Mouse (Mus musculus): ENCODE data around the gene Ffar1. TPM values are rescaled to one million over a fixed set of nuclear protein-coding genes. Genes with fewer than 3 reads are reported as not detected.
"Not testable (repeated sequence)": the region's sequence is repeated elsewhere in the genome, so short reads cannot be mapped to it uniquely, and the experiment has no call there.

The Ffar1 gene
- polyA plus RNA-seq, 1 experiment from 2014 or later, result not detected

GRCm38 (mm10) chr7:30851421-30851820 is 9.9 kb downstream of the Ffar1 start:
- Histone ChIP-seq H3K36me3 (no peaks in the 10 kb centered on the region), H3K27me3 (peaks cover 13% of the 10 kb centered on the region; the same call in 1 of the 2 replicates), H3K4me2 (no peak overlapping the region), H3K4me1 (replicated peaks) (no peaks in the 10 kb centered on the region; the same call in 1 of the 2 replicates), H3K27ac (no peak overlapping the region), H3K4me3 (replicated peaks) (no peak overlapping the region), H3K9ac (replicated peaks) (no peak overlapping the region), H3K9me3 (no peaks in the 10 kb centered on the region)
- ATAC-seq (ENCODE audit: insufficient number of reproducible peaks, insufficient read depth, low FRiP score, low TSS enrichment, low read depth), result no peak
- WGBS, result 66% methylated on average over 1 of the region's 1 CpGs

GRCm38 (mm10) chr7:30847934-30848333 is 13.4 kb downstream of the Ffar1 start:
- Histone ChIP-seq H3K9me3 (no peaks in the 10 kb centered on the region), H3K27me3 (no peaks in the 10 kb centered on the region), H3K4me2 (no peak overlapping the region), H3K9ac (replicated peaks) (no peak overlapping the region), H3K4me1 (replicated peaks) (peaks cover 11% of the 10 kb centered on the region), H3K27ac (no peak overlapping the region), H3K36me3 (no peaks in the 10 kb centered on the region), H3K4me3 (replicated peaks) (no peak overlapping the region)
- 84% methylated on average over 6 of the region's 6 CpGs for WGBS
- no peak for ATAC-seq (ENCODE audit: insufficient number of reproducible peaks, insufficient read depth, low FRiP score, low TSS enrichment, low read depth)

GRCm38 (mm10) chr7:30847386-30847785 is 14.0 kb downstream of the Ffar1 start:
- no peak for ATAC-seq (ENCODE audit: insufficient number of reproducible peaks, insufficient read depth, low FRiP score, low TSS enrichment, low read depth)

GRCm38 (mm10) chr7:30846505-30847053 is 14.8 kb downstream of the Ffar1 start:
- H3K36me3 ChIP-seq, result no peaks in the 10 kb centered on the region
- no peak overlapping the region for H3K4me3 ChIP-seq (replicated peaks)
- H3K27me3 ChIP-seq, result no peaks in the 10 kb centered on the region
- no peak overlapping the region for H3K4me2 ChIP-seq
- peaks cover 17% of the 10 kb centered on the region for H3K4me1 ChIP-seq (replicated peaks)
- no peak overlapping the region for H3K27ac ChIP-seq
- H3K9me3 ChIP-seq, result no peaks in the 10 kb centered on the region
- H3K9ac ChIP-seq (replicated peaks), result no peak overlapping the region
- ATAC-seq (ENCODE audit: insufficient number of reproducible peaks, insufficient read depth, low FRiP score, low TSS enrichment, low read depth), result no peak
- WGBS, result 51% methylated on average over 2 of the region's 2 CpGs

More at GRCm38 (mm10) chr7:30847386-30847785, 14.0 kb downstream of the Ffar1 start:
- WGBS, result 76% methylated on average over 5 of the region's 5 CpGs
- H3K4me2 ChIP-seq, result no peak overlapping the region
- H3K4me1 ChIP-seq (replicated peaks), result peaks cover 16% of the 10 kb centered on the region
- no peak overlapping the region for H3K4me3 ChIP-seq (replicated peaks)
- H3K9ac ChIP-seq (replicated peaks), result no peak overlapping the region
- H3K36me3 ChIP-seq, result no peaks in the 10 kb centered on the region
- no peaks in the 10 kb centered on the region for H3K9me3 ChIP-seq
- no peak overlapping the region for H3K27ac ChIP-seq
- no peaks in the 10 kb centered on the region for H3K27me3 ChIP-seq

GRCm38 (mm10) chr7:30844676-30845297 is 16.6 kb downstream of the Ffar1 start:
- no peak overlapping the region for H3K4me2 ChIP-seq
- peaks cover 17% of the 10 kb centered on the region for H3K4me1 ChIP-seq (replicated peaks)
- H3K9ac ChIP-seq (replicated peaks), result no peak overlapping the region
- H3K27ac ChIP-seq, result no peak overlapping the region
- ATAC-seq (ENCODE audit: insufficient number of reproducible peaks, insufficient read depth, low FRiP score, low TSS enrichment, low read depth), result no peak
- WGBS, result 24% methylated on average over 7 of the region's 7 CpGs
- no peaks in the 10 kb centered on the region for H3K9me3 ChIP-seq
- H3K4me3 ChIP-seq (replicated peaks), result no peak overlapping the region
- H3K36me3 ChIP-seq, result no peaks in the 10 kb centered on the region
- no peaks in the 10 kb centered on the region for H3K27me3 ChIP-seq

GRCm38 (mm10) chr7:30842092-30842491 is 19.3 kb downstream of the Ffar1 start:
- H3K27me3 ChIP-seq, result no peaks in the 10 kb centered on the region
- ATAC-seq (ENCODE audit: insufficient number of reproducible peaks, insufficient read depth, low FRiP score, low TSS enrichment, low read depth), result no peak
- no peaks in the 10 kb centered on the region for H3K36me3 ChIP-seq
- H3K4me2 ChIP-seq, result no peak overlapping the region
- 83% methylated on average over 5 of the region's 5 CpGs for WGBS
- peaks cover 17% of the 10 kb centered on the region for H3K4me1 ChIP-seq (replicated peaks)
- H3K9ac ChIP-seq (replicated peaks), result no peak overlapping the region
- no peak overlapping the region for H3K4me3 ChIP-seq (replicated peaks)
- H3K9me3 ChIP-seq, result no peaks in the 10 kb centered on the region
- H3K27ac ChIP-seq, result no peak overlapping the region

- Histone ChIP-seq H3K27ac (no peak overlapping the region), H3K4me1 (replicated peaks) (peaks cover 17% of the 10 kb centered on the region), H3K4me2 (no peak overlapping the region), H3K9me3 (no peaks in the 10 kb centered on the region), H3K36me3 (no peaks in the 10 kb centered on the region), H3K9ac (replicated peaks) (no peak overlapping the region), H3K4me3 (replicated peaks) (no peak overlapping the region), H3K27me3 (no peaks in the 10 kb centered on the region)
- WGBS, result 75% methylated on average over 4 of the region's 4 CpGs
- no peak for ATAC-seq (ENCODE audit: insufficient number of reproducible peaks, insufficient read depth, low FRiP score, low TSS enrichment, low read depth)
Measured at GRCm38 (mm10) chr7:30841379-30841778, 20.0 kb downstream of the Ffar1 start.

GRCm38 (mm10) chr7:30840306-30840705 is 21.1 kb downstream of the Ffar1 start:
- 90% methylated on average over 3 of the region's 3 CpGs for WGBS
- no peak overlapping the region for H3K4me3 ChIP-seq (replicated peaks)
- no peaks in the 10 kb centered on the region for H3K27me3 ChIP-seq
- H3K27ac ChIP-seq, result no peak overlapping the region
- no peaks in the 10 kb centered on the region for H3K36me3 ChIP-seq
- H3K9ac ChIP-seq (replicated peaks), result no peak overlapping the region
- no peaks in the 10 kb centered on the region for H3K9me3 ChIP-seq
- H3K4me2 ChIP-seq, result no peak overlapping the region
- peaks cover 17% of the 10 kb centered on the region for H3K4me1 ChIP-seq (replicated peaks)
- no peak for ATAC-seq (ENCODE audit: insufficient number of reproducible peaks, insufficient read depth, low FRiP score, low TSS enrichment, low read depth)

GRCm38 (mm10) chr7:30837277-30837676 is 24.1 kb downstream of the Ffar1 start:
- Histone ChIP-seq H3K9me3 (no peaks in the 10 kb centered on the region), H3K4me2 (no peak overlapping the region), H3K4me1 (replicated peaks) (no peaks in the 10 kb centered on the region; the same call in 1 of the 2 replicates), H3K27me3 (no peaks in the 10 kb centered on the region), H3K4me3 (replicated peaks) (no peak overlapping the region), H3K27ac (no peak overlapping the region), H3K9ac (replicated peaks) (no peak overlapping the region), H3K36me3 (no peaks in the 10 kb centered on the region)
- no peak for ATAC-seq (ENCODE audit: insufficient number of reproducible peaks, insufficient read depth, low FRiP score, low TSS enrichment, low read depth)

GRCm38 (mm10) chr7:30832684-30833083 is 28.7 kb downstream of the Ffar1 start:
- H3K27me3 ChIP-seq; H3K4me2 ChIP-seq; H3K9ac ChIP-seq (replicated peaks); H3K27ac ChIP-seq; H3K36me3 ChIP-seq; H3K4me3 ChIP-seq (replicated peaks); ATAC-seq (ENCODE audit: insufficient number of reproducible peaks, insufficient read depth, low FRiP score, low TSS enrichment, low read depth); H3K4me1 ChIP-seq (replicated peaks); H3K9me3 ChIP-seq: not testable (repeated sequence)
- WGBS, result 51% methylated on average over 9 of the region's 11 CpGs

GRCm38 (mm10) chr7:30832261-30832660 is 29.1 kb downstream of the Ffar1 start:
- Histone ChIP-seq H3K27me3 (no peaks in the 10 kb centered on the region), H3K4me1 (replicated peaks) (no peaks in the 10 kb centered on the region), H3K27ac (no peak overlapping the region), H3K4me3 (replicated peaks) (no peak overlapping the region), H3K4me2 (no peak overlapping the region), H3K36me3 (no peaks in the 10 kb centered on the region), H3K9me3 (no peaks in the 10 kb centered on the region), H3K9ac (replicated peaks) (no peak overlapping the region)
- WGBS, result 75% methylated on average over 17 of the region's 17 CpGs
- no peak for ATAC-seq (ENCODE audit: insufficient number of reproducible peaks, insufficient read depth, low FRiP score, low TSS enrichment, low read depth)

- H3K27ac ChIP-seq, result no peak overlapping the region
- H3K9me3 ChIP-seq, result no peaks in the 10 kb centered on the region
- no peaks in the 10 kb centered on the region for H3K27me3 ChIP-seq
- no peak for ATAC-seq (ENCODE audit: insufficient number of reproducible peaks, insufficient read depth, low FRiP score, low TSS enrichment, low read depth)
- H3K4me1 ChIP-seq (replicated peaks), result no peaks in the 10 kb centered on the region
- H3K36me3 ChIP-seq, result no peaks in the 10 kb centered on the region
- no peak overlapping the region for H3K9ac ChIP-seq (replicated peaks)
- 66% methylated on average over 3 of the region's 3 CpGs for WGBS
- no peak overlapping the region for H3K4me2 ChIP-seq
- no peak overlapping the region for H3K4me3 ChIP-seq (replicated peaks)
Measured at GRCm38 (mm10) chr7:30829428-30829827, 31.9 kb downstream of the Ffar1 start.

All from limb, embryonic 12.5 days (tissue).